Mouse (Mus musculus) mature B cell (primary cell): ENCODE results near the gene Crip1.
"Not testable (repeated sequence)": the region's sequence is repeated elsewhere in the genome, so short reads cannot be mapped to it uniquely, and the experiment has no call there.

Experiments
- in situ Hi-C: fragments of 300-500 bp; cut with MboI; formaldehyde crosslinking; loops from 2 replicates; pipeline ENCODE4 v1.14.3; 2019

Crip1 gene

GRCm38 (mm10) chr12:113181020-113181419 lies 34.9 kb downstream of the Crip1 start:
- in situ Hi-C loops, result no loop called here

- in situ Hi-C loops, result loop anchor here (5.0 kb wide), 1 partner anchor 38 kb away; the partner anchor contains the start of gene Crip1
Observed at GRCm38 (mm10) chr12:113184945-113185344, 38.8 kb downstream of the Crip1 start.

- in situ Hi-C loops, result loop anchor here (5.0 kb wide), 1 partner anchor 38 kb away; the partner anchor contains the start of gene Crip1
Observed at GRCm38 (mm10) chr12:113185442-113186291, 39.6 kb downstream of the Crip1 start, which contains the start of gene Tmem121. Gene Tmem121, plus strand, starts transcription at chr12:113185930.

GRCm38 (mm10) chr12:113186326-113187010 lies 40.4 kb downstream of the Crip1 start:
- in situ Hi-C loops, result loop anchor here (5.0 kb wide), 1 partner anchor 39 kb away; the partner anchor contains the start of gene Crip1

DNA sequence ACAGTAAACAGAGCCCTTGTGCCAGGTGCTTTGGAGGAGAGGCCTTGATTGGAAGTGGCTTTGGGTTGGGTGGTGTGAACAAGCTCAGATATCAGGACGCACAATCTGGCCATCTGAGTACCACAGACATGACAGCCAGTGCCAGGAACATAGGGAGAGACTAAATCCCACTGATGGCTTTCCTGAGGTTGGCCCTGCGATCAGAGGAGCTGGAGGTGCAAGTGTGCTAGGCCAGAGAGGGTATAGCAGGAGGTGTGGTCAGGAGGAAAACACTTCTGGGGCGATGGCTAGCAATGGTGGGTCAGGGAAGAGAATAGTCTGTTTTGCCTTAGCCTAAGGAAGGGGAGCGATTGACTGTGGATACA lies 40.9 kb downstream of the Crip1 start:
- in situ Hi-C loops, result loop anchor here (5.0 kb wide), 1 partner anchor 40 kb away; the partner anchor contains the start of gene Crip1

DNA sequence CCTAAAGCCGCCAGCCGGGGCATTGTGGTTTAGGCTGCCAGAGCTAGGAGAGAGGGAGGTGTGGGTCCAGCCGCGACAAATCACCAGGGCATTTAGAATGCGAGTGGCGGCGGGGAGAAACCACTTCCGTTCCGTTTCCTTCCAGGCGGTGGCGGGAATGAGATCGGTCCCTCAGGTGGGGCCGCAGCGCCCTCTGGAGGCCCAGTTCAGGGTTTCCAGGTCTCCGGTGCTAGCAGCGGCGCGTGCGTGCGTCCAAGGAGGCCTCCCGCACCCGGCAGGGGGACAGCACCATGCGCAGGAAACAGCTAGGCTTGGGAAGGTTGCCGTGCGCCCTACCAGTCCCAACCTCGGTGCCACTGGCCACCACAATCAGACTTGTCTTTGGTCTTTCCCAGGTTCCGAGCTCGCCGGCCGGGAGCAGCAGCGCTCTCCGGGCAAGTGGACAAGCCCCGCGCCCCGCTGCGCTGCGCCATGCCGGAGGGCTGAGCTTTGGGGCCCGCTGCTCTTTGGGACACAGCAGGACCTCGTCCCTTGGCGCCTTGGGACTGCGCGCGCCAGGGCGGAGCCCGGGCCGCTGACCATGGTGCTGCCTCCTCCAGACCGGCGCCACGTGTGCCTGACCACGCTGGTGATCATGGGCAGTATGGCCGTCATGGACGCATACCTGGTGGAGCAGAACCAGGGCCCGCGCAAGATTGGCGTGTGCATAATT lies 41.6 kb downstream of the Crip1 start:
- in situ Hi-C loops, result loop anchor here (5.0 kb wide), 1 partner anchor 40 kb away; the partner anchor contains the start of gene Crip1

GRCm38 (mm10) chr12:113188349-113189055 lies 42.4 kb downstream of the Crip1 start:
- in situ Hi-C loops, result loop anchor here (5.0 kb wide), 1 partner anchor 41 kb away; the partner anchor contains the start of gene Crip1

DNA sequence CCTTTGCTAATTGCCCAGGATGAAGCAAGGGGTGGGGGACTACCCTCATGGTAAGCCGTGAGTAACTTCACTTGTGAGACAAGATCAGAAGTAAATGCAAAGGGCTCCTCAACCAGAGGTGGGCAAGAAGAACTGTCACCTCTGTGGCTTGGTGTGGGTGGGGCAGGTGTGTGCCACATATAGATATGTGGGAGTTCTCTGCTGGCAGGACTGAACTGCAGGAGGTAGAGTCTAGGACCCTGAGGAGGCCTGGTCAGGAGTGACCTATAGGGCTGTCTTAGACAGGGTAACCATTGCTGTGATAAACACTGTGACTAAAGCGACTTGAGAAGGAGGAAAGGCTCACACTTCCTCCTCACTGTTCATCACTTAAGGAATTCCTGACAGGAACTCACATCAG lies 47.3 kb downstream of the Crip1 start:
- in situ Hi-C loops, result no loop called here

GRCm38 (mm10) chr12:113199132-113199531 lies 53.0 kb downstream of the Crip1 start:
- in situ Hi-C loops, result not testable (repeated sequence)

GRCm38 (mm10) chr12:113201301-113201700 lies 55.2 kb downstream of the Crip1 start:
- in situ Hi-C loops, result loop anchor here (25.0 kb wide), 2 partner anchors 636 to 1786 kb away; no protein-coding TSS in a partner anchor

- in situ Hi-C loops, result loop anchor here (25.0 kb wide), 2 partner anchors 635 to 1785 kb away; no protein-coding TSS in a partner anchor
Observed at GRCm38 (mm10) chr12:113202008-113202407, 55.9 kb downstream of the Crip1 start.
